Mouse (Mus musculus): ENCODE data around the gene Gm6482. TPM values are rescaled to one million over a fixed set of nuclear protein-coding genes. Genes with fewer than 3 reads are reported as not detected.

Gene Gm6482
- polyA plus RNA-seq (2014; fragmentation: Illumina TruSeq; extraction: RNeasy Lipid Tissue Mini Kit (QIAGEN cat#74804); ENCODE audit: insufficient read depth, low read depth, low replicate concordance): not detected

GRCm38 (mm10) chr14:41408181-41408580 lies at the start of gene Gm6482:
Gm6482 (minus strand) TSS chr14:41408281.

GRCm38 (mm10) chr14:41453418-41453817 lies 45.3 kb upstream of the Gm6482 start, which contains the start of gene Gm7954:
Gm7954 (minus strand) TSS chr14:41453518.

DNA sequence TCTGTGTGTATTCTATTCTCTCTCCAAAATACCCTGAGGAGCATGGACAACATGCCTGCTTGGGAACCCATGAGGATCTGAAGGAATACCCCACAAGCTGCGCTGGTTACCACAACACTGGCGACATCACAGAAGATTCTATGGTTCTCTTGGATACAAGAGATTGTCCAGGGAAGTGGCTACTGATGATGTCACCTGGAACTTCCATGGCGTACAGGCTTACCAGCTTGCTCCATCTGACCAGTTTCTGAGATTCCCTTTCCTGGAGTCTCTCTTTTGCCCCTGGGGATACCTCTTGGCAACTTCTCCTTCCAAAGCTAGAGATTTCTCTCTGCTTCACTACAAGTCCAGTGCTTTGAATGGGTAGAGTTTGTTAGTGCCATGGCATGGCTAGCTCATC lies 21.8 kb downstream of the Gm6482 start, which contains the start of gene Gm7945:
Gene Gm7945, minus strand, starts transcription at position 101 of the 400 bp plus-strand sequence.

Other genes with a start within 250 kb of the Gm6482 start
- 1,193 TPM for gene Sftpd, start 223.1 kb downstream of the Gm6482 start, polyA plus RNA-seq (2014; fragmentation: Illumina TruSeq; extraction: RNeasy Lipid Tissue Mini Kit (QIAGEN cat#74804); ENCODE audit: insufficient read depth, low read depth, low replicate concordance)
- gene Gm2832, start 129.5 kb downstream of the Gm6482 start, polyA plus RNA-seq (2014; fragmentation: Illumina TruSeq; extraction: RNeasy Lipid Tissue Mini Kit (QIAGEN cat#74804); ENCODE audit: insufficient read depth, low read depth, low replicate concordance): not detected
- not detected for gene Gm5798, start 59.7 kb downstream of the Gm6482 start, polyA plus RNA-seq (2014; fragmentation: Illumina TruSeq; extraction: RNeasy Lipid Tissue Mini Kit (QIAGEN cat#74804); ENCODE audit: insufficient read depth, low read depth, low replicate concordance)
- not detected for gene Gm7945, start 21.9 kb downstream of the Gm6482 start, polyA plus RNA-seq (2014; fragmentation: Illumina TruSeq; extraction: RNeasy Lipid Tissue Mini Kit (QIAGEN cat#74804); ENCODE audit: insufficient read depth, low read depth, low replicate concordance)
- not detected for gene Gm7954, start 45.2 kb upstream of the Gm6482 start, polyA plus RNA-seq (2014; fragmentation: Illumina TruSeq; extraction: RNeasy Lipid Tissue Mini Kit (QIAGEN cat#74804); ENCODE audit: insufficient read depth, low read depth, low replicate concordance)
- gene Gm3486, start 81.2 kb upstream of the Gm6482 start, polyA plus RNA-seq (2014; fragmentation: Illumina TruSeq; extraction: RNeasy Lipid Tissue Mini Kit (QIAGEN cat#74804); ENCODE audit: insufficient read depth, low read depth, low replicate concordance): not detected
- not detected for gene Gm7970, start 147.3 kb upstream of the Gm6482 start, polyA plus RNA-seq (2014; fragmentation: Illumina TruSeq; extraction: RNeasy Lipid Tissue Mini Kit (QIAGEN cat#74804); ENCODE audit: insufficient read depth, low read depth, low replicate concordance)
- gene 1700049E17Rik2, start 164.9 kb upstream of the Gm6482 start, polyA plus RNA-seq (2014; fragmentation: Illumina TruSeq; extraction: RNeasy Lipid Tissue Mini Kit (QIAGEN cat#74804); ENCODE audit: insufficient read depth, low read depth, low replicate concordance): not detected
- gene Gm3072, start 216.3 kb upstream of the Gm6482 start, polyA plus RNA-seq (2014; fragmentation: Illumina TruSeq; extraction: RNeasy Lipid Tissue Mini Kit (QIAGEN cat#74804); ENCODE audit: insufficient read depth, low read depth, low replicate concordance): not detected
- gene Gm3676, start 238.2 kb upstream of the Gm6482 start, polyA plus RNA-seq (2014; fragmentation: Illumina TruSeq; extraction: RNeasy Lipid Tissue Mini Kit (QIAGEN cat#74804); ENCODE audit: insufficient read depth, low read depth, low replicate concordance): not detected

Measured in lung, adult 10 weeks (tissue).